ENCODE assay signal across 9 mouse cellular contexts in genomic region chr7:4659911-4660443, GRCm38 (mm10). TPM values are rescaled to one million over a fixed set of nuclear protein-coding genes. Genes with fewer than 3 reads are reported as not detected.
DNase-seq lines count a peak whose midpoint lies in the region; ATAC-seq and TF ChIP-seq lines count a peak whose summit lies in the region.
"Had no signal": no experiment of that assay in that cellular context is flagged by ENCODE, and none has a peak within 500 bp of the region (broad histone marks: within the 10 kb centered on the region; RNA-seq: fewer than 3 reads in every experiment).

No protein-coding gene starts in this region.

- ATAC-seq in lung, embryonic 14.5 days (ENCODE audit: insufficient read depth): no peak
- no peak for ATAC-seq in intestine, embryonic 16.5 days
- no peak for ATAC-seq in neural tube, embryonic 14.5 days (ENCODE audit: low read depth)

- H3K27ac ChIP-seq in lung, embryonic 14.5 days (ENCODE audit: low read depth): peak overlapping the region; percentile 96
- H3K27ac ChIP-seq in forebrain, embryonic 10.5 days: peak overlapping the region; percentile 95
- H3K27ac ChIP-seq in intestine, embryonic 16.5 days (ENCODE audit: low read length): 0 out of 2 replicates have a peak overlapping the region, but pooled peaks have one; percentile 95
- H3K27ac ChIP-seq in neural tube, embryonic 14.5 days (ENCODE audit: low read depth, low read length): peak overlapping the region; percentile 95

- intact Hi-C loops in gastrocnemius, postnatal 36 days (cut with DNase I): no loop called here

- H3K4me1 ChIP-seq in lung, embryonic 14.5 days (ENCODE audit: insufficient read depth): 0 out of 2 replicates have a peak, but pooled peaks cover 6% of the 10 kb centered on the region
- peaks cover 9% of the 10 kb centered on the region for H3K4me1 ChIP-seq in lung, adult 2 months (ENCODE audit: control insufficient read depth, insufficient read depth, low read length)
- peaks cover 36% of the 10 kb centered on the region for H3K4me1 ChIP-seq in forebrain, embryonic 10.5 days
- H3K4me1 ChIP-seq in intestine, embryonic 16.5 days (ENCODE audit: control insufficient read depth, insufficient read depth, low read length): peaks cover 23% of the 10 kb centered on the region
- peaks cover 16% of the 10 kb centered on the region for H3K4me1 ChIP-seq in neural tube, embryonic 14.5 days (ENCODE audit: control insufficient read depth, insufficient read depth, low read length)

- peaks cover 26% of the 10 kb centered on the region for H3K36me3 ChIP-seq in lung, embryonic 14.5 days (ENCODE audit: insufficient read depth)
- H3K36me3 ChIP-seq in forebrain, embryonic 10.5 days (replicated peaks): peaks cover 31% of the 10 kb centered on the region
- no peaks in the 10 kb centered on the region for H3K36me3 ChIP-seq in intestine, embryonic 16.5 days (ENCODE audit: control insufficient read depth, insufficient read depth, low read length)
- 0 out of 2 replicates have a peak, but pooled peaks cover 3% of the 10 kb centered on the region for H3K36me3 ChIP-seq in neural tube, embryonic 14.5 days (ENCODE audit: control insufficient read depth, insufficient read depth, low read length)

- H3K4me2 ChIP-seq in lung, embryonic 14.5 days: peak overlapping the region; percentile 93
- H3K4me2 ChIP-seq in intestine, embryonic 16.5 days (ENCODE audit: low read depth, low read length): peak overlapping the region; percentile 92
- peak overlapping the region; percentile 73 for H3K4me2 ChIP-seq in neural tube, embryonic 14.5 days (ENCODE audit: low read depth, low read length)

- TF ChIP-seq CTCF in lung, embryonic 14.5 days (IDR thresholded peaks at IDR 0.05; ENCODE audit: low read depth): no peak
- no peak for TF ChIP-seq CTCF in lung, adult 2 months (IDR thresholded peaks at IDR 0.05; ENCODE audit: insufficient read depth, low read length)

- peak; percentile 23 for DNase-seq in lung, embryonic 14.5 days
- DNase-seq in lung, adult 2 months: no peak
- DNase-seq in forebrain, embryonic 10.5 days (ENCODE audit: extremely low spot score, low spot score): no peak
- DNase-seq in natural killer cell, adult 2 months (ENCODE audit: low spot score in 2 of 2): no peak
- no peak for DNase-seq in cerebellum, adult 18-20 months
- DNase-seq in gastrocnemius, postnatal 36 days: no peak
- DNase-seq: thymus, postnatal 14 days had no signal

- WGBS in lung, embryonic 14.5 days: 50% methylated on average over 3 of the region's 3 CpGs
- 64% methylated on average over 3 of the region's 3 CpGs for WGBS in lung, adult 2 months
- WGBS in forebrain, embryonic 10.5 days: 62% methylated on average over 3 of the region's 3 CpGs
- 62% methylated on average over 3 of the region's 3 CpGs for WGBS in intestine, embryonic 16.5 days
- 62% methylated on average over 3 of the region's 3 CpGs for WGBS in neural tube, embryonic 14.5 days

- H3K9ac ChIP-seq in lung, embryonic 14.5 days: peak overlapping the region; percentile 90
- H3K9ac ChIP-seq in intestine, embryonic 16.5 days (ENCODE audit: low read depth, low read length): peak overlapping the region; percentile 94; the same call in 1 of the 2 replicates
- peak overlapping the region; percentile 11; the same call in 1 of the 2 replicates for H3K9ac ChIP-seq in neural tube, embryonic 14.5 days (replicated peaks; ENCODE audit: low read depth, low read length)

- H3K27me3 ChIP-seq in lung, embryonic 14.5 days (ENCODE audit: insufficient read depth, low read length): no peaks in the 10 kb centered on the region
- H3K27me3 ChIP-seq in forebrain, embryonic 10.5 days (ENCODE audit: poor library complexity, severe bottlenecking): no peaks in the 10 kb centered on the region
- H3K27me3 ChIP-seq in intestine, embryonic 16.5 days (replicated peaks; ENCODE audit: control insufficient read depth, insufficient read depth, low read length): no peaks in the 10 kb centered on the region
- no peaks in the 10 kb centered on the region for H3K27me3 ChIP-seq in neural tube, embryonic 14.5 days (ENCODE audit: control insufficient read depth, insufficient read depth, low read length)

- TF ChIP-seq POLR2A in lung, adult 2 months (IDR thresholded peaks at IDR 0.05; ENCODE audit: borderline replicate concordance, extremely low read depth, low read depth, low read length): no peak

- peak overlapping the region; percentile 89 for H3K4me3 ChIP-seq in lung, embryonic 14.5 days (ENCODE audit: low read depth, low read length)
- H3K4me3 ChIP-seq in lung, adult 2 months (replicated peaks; ENCODE audit: extremely low read depth, low read depth, low read length): no peak overlapping the region
- peak overlapping the region; percentile 85 for H3K4me3 ChIP-seq in forebrain, embryonic 10.5 days
- H3K4me3 ChIP-seq in intestine, embryonic 16.5 days (ENCODE audit: low read length): no peak overlapping the region; the same call in 1 of the 2 replicates
- peak overlapping the region; percentile 85 for H3K4me3 ChIP-seq in neural tube, embryonic 14.5 days (ENCODE audit: low read depth, low read length)

- no peaks in the 10 kb centered on the region for H3K9me3 ChIP-seq in lung, embryonic 14.5 days (ENCODE audit: low read depth, low read length)
- no peaks in the 10 kb centered on the region for H3K9me3 ChIP-seq in forebrain, embryonic 10.5 days
- H3K9me3 ChIP-seq in intestine, embryonic 16.5 days (ENCODE audit: control insufficient read depth, low read length): no peaks in the 10 kb centered on the region
- H3K9me3 ChIP-seq in neural tube, embryonic 14.5 days (ENCODE audit: control insufficient read depth, low read length): no peaks in the 10 kb centered on the region

RNA-seq across cellular contexts. Expression of gene Ppp6r1, which starts 1.2 kb away (rescaled TPM):
- polyA plus RNA-seq in lung, embryonic 14.5 days (2014; fragmentation: Nextera tagmentation; extraction: Ambion mirVana): 7.6 and 7.8 TPM in 2 replicates
- 99.0 and 112 TPM in 2 replicates for polyA plus RNA-seq in lung, adult 2 months (2012; rRNA removed)
- 8.0 and 9.2 TPM in 2 replicates for polyA plus RNA-seq in forebrain, embryonic 10.5 days (2016; fragmentation: Nextera tagmentation; extraction: Ambion mirVana)
- polyA plus RNA-seq in intestine, embryonic 16.5 days (2015; fragmentation: Nextera tagmentation; extraction: Ambion mirVana): 2.6 and 2.9 TPM in 2 replicates
- polyA plus RNA-seq in neural tube, embryonic 14.5 days (2014; fragmentation: Nextera tagmentation; extraction: Ambion mirVana): 6.1 and 10.9 TPM in 2 replicates
- total RNA-seq in gastrocnemius, postnatal 36 days (2021): 10 to 100 TPM; 40.2 to 42.4 TPM

RNA-seq across cellular contexts. Expression of gene Hspbp1, which starts 24.9 kb away (rescaled TPM):
- polyA plus RNA-seq in lung, embryonic 14.5 days (2014; fragmentation: Nextera tagmentation; extraction: Ambion mirVana): 94.0 and 98.5 TPM in 2 replicates
- polyA plus RNA-seq in lung, adult 2 months (2012; rRNA removed): 38.8 and 39.6 TPM in 2 replicates
- 135 and 137 TPM in 2 replicates for polyA plus RNA-seq in forebrain, embryonic 10.5 days (2016; fragmentation: Nextera tagmentation; extraction: Ambion mirVana)
- 84.9 and 95.4 TPM in 2 replicates for polyA plus RNA-seq in intestine, embryonic 16.5 days (2015; fragmentation: Nextera tagmentation; extraction: Ambion mirVana)
- 141 and 143 TPM in 2 replicates for polyA plus RNA-seq in neural tube, embryonic 14.5 days (2014; fragmentation: Nextera tagmentation; extraction: Ambion mirVana)
- 10 to 100 TPM; 22.4 to 24.9 TPM for total RNA-seq in gastrocnemius, postnatal 36 days (2021)

RNA-seq across cellular contexts. Expression of gene Tmem86b, which starts 28.8 kb away (rescaled TPM):
- 1.0 and 1.3 TPM in 2 replicates for polyA plus RNA-seq in lung, embryonic 14.5 days (2014; fragmentation: Nextera tagmentation; extraction: Ambion mirVana)
- polyA plus RNA-seq in lung, adult 2 months (2012; rRNA removed): 10.1 and 14.6 TPM in 2 replicates
- polyA plus RNA-seq in forebrain, embryonic 10.5 days (2016; fragmentation: Nextera tagmentation; extraction: Ambion mirVana): 1.6 and 2.1 TPM in 2 replicates
- polyA plus RNA-seq in intestine, embryonic 16.5 days (2015; fragmentation: Nextera tagmentation; extraction: Ambion mirVana): 16.3 and 23.2 TPM in 2 replicates
- 3.3 and 3.4 TPM in 2 replicates for polyA plus RNA-seq in neural tube, embryonic 14.5 days (2014; fragmentation: Nextera tagmentation; extraction: Ambion mirVana)
- total RNA-seq in gastrocnemius, postnatal 36 days (2021): 1 to 10 TPM; 2.5 to 3.2 TPM

RNA-seq across cellular contexts. Expression of gene Brsk1, which starts 30.4 kb away (rescaled TPM):
- 1.4 and 1.6 TPM in 2 replicates for polyA plus RNA-seq in lung, embryonic 14.5 days (2014; fragmentation: Nextera tagmentation; extraction: Ambion mirVana)
- polyA plus RNA-seq in lung, adult 2 months (2012; rRNA removed): 4.1 and 4.9 TPM in 2 replicates
- polyA plus RNA-seq in forebrain, embryonic 10.5 days (2016; fragmentation: Nextera tagmentation; extraction: Ambion mirVana): 2.2 TPM in 2 replicates
- polyA plus RNA-seq in intestine, embryonic 16.5 days (2015; fragmentation: Nextera tagmentation; extraction: Ambion mirVana): 0.86 and 1.4 TPM in 2 replicates
- polyA plus RNA-seq in neural tube, embryonic 14.5 days (2014; fragmentation: Nextera tagmentation; extraction: Ambion mirVana): 10.1 and 12.9 TPM in 2 replicates
- 1 to 10 TPM in 1 of 2 experiments, under 1 TPM in 1; 0.54 to 1.6 TPM for total RNA-seq in gastrocnemius, postnatal 36 days (2021)

RNA-seq across cellular contexts. Expression of gene Ptprh, which starts 56.1 kb away (rescaled TPM):
- not detected in 2 replicates for polyA plus RNA-seq in lung, embryonic 14.5 days (2014; fragmentation: Nextera tagmentation; extraction: Ambion mirVana)
- 0.08 and 0.14 TPM in 2 replicates for polyA plus RNA-seq in lung, adult 2 months (2012; rRNA removed)
- polyA plus RNA-seq in forebrain, embryonic 10.5 days (2016; fragmentation: Nextera tagmentation; extraction: Ambion mirVana): 0.06 TPM in 1 of 2 replicates, not detected in the other
- polyA plus RNA-seq in intestine, embryonic 16.5 days (2015; fragmentation: Nextera tagmentation; extraction: Ambion mirVana): 3.0 and 4.7 TPM in 2 replicates
- polyA plus RNA-seq in neural tube, embryonic 14.5 days (2014; fragmentation: Nextera tagmentation; extraction: Ambion mirVana): 0.20 and 0.22 TPM in 2 replicates
- not detected for total RNA-seq in gastrocnemius, postnatal 36 days (2021)

Comparison
In these comparisons a context has a peak if more than half of its experiments do, and no peak if none do; other contexts are left out.
1. H3K4me3 ChIP-seq: peak in lung, embryonic 14.5 days (single experiment), forebrain, embryonic 10.5 days (single experiment) and neural tube, embryonic 14.5 days (single experiment); none in lung, adult 2 months (single experiment) and intestine, embryonic 16.5 days (single experiment).
2. H3K9ac ChIP-seq: peak in every context shown above with its lines; median percentile 94 in intestine, embryonic 16.5 days; 90 in lung, embryonic 14.5 days; 11 in neural tube, embryonic 14.5 days.
3. Peak in every context shown above with its lines, with median percentiles within 50 percentile points of each other: H3K27ac ChIP-seq and H3K4me2 ChIP-seq.